Mouse (Mus musculus): ENCODE measurements around the gene Kcnb1. TPM values are rescaled to one million over a fixed set of nuclear protein-coding genes. Genes with fewer than 3 reads are reported as not detected.
A peak's percentile ranks its signal among the peaks of the same experiment; 100 is the strongest.

Gene Kcnb1
- polyA plus RNA-seq, 1 experiment, result 1.4 TPM

- Histone ChIP-seq H3K27ac (ENCODE audit: insufficient read depth, low read length) (no peak overlapping the region), H3K27me3 (ENCODE audit: control insufficient read depth, insufficient read depth, low read length, poor library complexity, severe bottlenecking) (no peaks in the 10 kb centered on the region), H3K36me3 (ENCODE audit: control insufficient read depth, insufficient read depth, low read length, poor library complexity, severe bottlenecking) (no peaks in the 10 kb centered on the region), H3K9me3 (replicated peaks; ENCODE audit: control insufficient read depth, insufficient read depth, low read length, poor library complexity, severe bottlenecking) (no peaks in the 10 kb centered on the region), H3K4me1 (ENCODE audit: control insufficient read depth, insufficient read depth, low read length) (peaks cover 11% of the 10 kb centered on the region), H3K9ac (ENCODE audit: low read depth, poor library complexity, severe bottlenecking) (no peak overlapping the region), H3K4me3 (ENCODE audit: low read depth, low read length) (no peak overlapping the region)
- TF ChIP-seq CTCF (IDR thresholded peaks at IDR 0.05; ENCODE audit: low read depth, low read length) (no peak), POLR2A (IDR thresholded peaks at IDR 0.05; ENCODE audit: insufficient read depth, low read length) (no peak), EP300 (IDR thresholded peaks at IDR 0.05; ENCODE audit: insufficient read depth, low read depth, low read length) (no peak)
These were observed 62.6 kb downstream of the Kcnb1 start for GRCm38 (mm10) chr2:167127404-167127803.

- Histone ChIP-seq H3K36me3 (ENCODE audit: control insufficient read depth, insufficient read depth, low read length, poor library complexity, severe bottlenecking) (no peaks in the 10 kb centered on the region), H3K27ac (ENCODE audit: insufficient read depth, low read length) (peak overlapping the region; percentile 51), H3K9ac (ENCODE audit: low read depth, poor library complexity, severe bottlenecking) (no peak overlapping the region), H3K4me3 (ENCODE audit: low read depth, low read length) (no peak overlapping the region), H3K9me3 (replicated peaks; ENCODE audit: control insufficient read depth, insufficient read depth, low read length, poor library complexity, severe bottlenecking) (no peaks in the 10 kb centered on the region), H3K4me1 (ENCODE audit: control insufficient read depth, insufficient read depth, low read length) (peaks cover 19% of the 10 kb centered on the region), H3K27me3 (ENCODE audit: control insufficient read depth, insufficient read depth, low read length, poor library complexity, severe bottlenecking) (no peaks in the 10 kb centered on the region)
- TF ChIP-seq CTCF (IDR thresholded peaks at IDR 0.05; ENCODE audit: low read depth, low read length), result no peak
- no peak for TF ChIP-seq EP300 (IDR thresholded peaks at IDR 0.05; ENCODE audit: insufficient read depth, low read depth, low read length)
- TF ChIP-seq POLR2A (IDR thresholded peaks at IDR 0.05; ENCODE audit: insufficient read depth, low read length), result no peak
These were observed 64.2 kb downstream of the Kcnb1 start for GRCm38 (mm10) chr2:167125781-167126180.

GRCm38 (mm10) chr2:167123936-167124335 is 66.0 kb downstream of the Kcnb1 start:
- H3K27me3 ChIP-seq (ENCODE audit: control insufficient read depth, insufficient read depth, low read length, poor library complexity, severe bottlenecking), result no peaks in the 10 kb centered on the region
- H3K36me3 ChIP-seq (ENCODE audit: control insufficient read depth, insufficient read depth, low read length, poor library complexity, severe bottlenecking), result no peaks in the 10 kb centered on the region
- H3K4me3 ChIP-seq (ENCODE audit: low read depth, low read length), result no peak overlapping the region
- peaks cover 22% of the 10 kb centered on the region for H3K4me1 ChIP-seq (ENCODE audit: control insufficient read depth, insufficient read depth, low read length)
- H3K9me3 ChIP-seq (replicated peaks; ENCODE audit: control insufficient read depth, insufficient read depth, low read length, poor library complexity, severe bottlenecking), result no peaks in the 10 kb centered on the region
- no peak overlapping the region for H3K27ac ChIP-seq (ENCODE audit: insufficient read depth, low read length)
- TF ChIP-seq POLR2A (IDR thresholded peaks at IDR 0.05; ENCODE audit: insufficient read depth, low read length) (no peak), CTCF (IDR thresholded peaks at IDR 0.05; ENCODE audit: low read depth, low read length) (no peak), EP300 (IDR thresholded peaks at IDR 0.05; ENCODE audit: insufficient read depth, low read depth, low read length) (no peak)
- no peak overlapping the region for H3K9ac ChIP-seq (ENCODE audit: low read depth, poor library complexity, severe bottlenecking)

- TF ChIP-seq CTCF (IDR thresholded peaks at IDR 0.05; ENCODE audit: low read depth, low read length) (no peak), EP300 (IDR thresholded peaks at IDR 0.05; ENCODE audit: insufficient read depth, low read depth, low read length) (no peak), POLR2A (IDR thresholded peaks at IDR 0.05; ENCODE audit: insufficient read depth, low read length) (no peak)
- no peaks in the 10 kb centered on the region for H3K36me3 ChIP-seq (ENCODE audit: control insufficient read depth, insufficient read depth, low read length, poor library complexity, severe bottlenecking)
- peaks cover 27% of the 10 kb centered on the region for H3K4me1 ChIP-seq (ENCODE audit: control insufficient read depth, insufficient read depth, low read length)
- no peak overlapping the region for H3K27ac ChIP-seq (ENCODE audit: insufficient read depth, low read length)
- no peak overlapping the region for H3K4me3 ChIP-seq (ENCODE audit: low read depth, low read length)
- H3K9ac ChIP-seq (ENCODE audit: low read depth, poor library complexity, severe bottlenecking), result no peak overlapping the region
- no peaks in the 10 kb centered on the region for H3K27me3 ChIP-seq (ENCODE audit: control insufficient read depth, insufficient read depth, low read length, poor library complexity, severe bottlenecking)
- no peaks in the 10 kb centered on the region for H3K9me3 ChIP-seq (replicated peaks; ENCODE audit: control insufficient read depth, insufficient read depth, low read length, poor library complexity, severe bottlenecking)
These were observed 67.2 kb downstream of the Kcnb1 start for GRCm38 (mm10) chr2:167122737-167123136.

GRCm38 (mm10) chr2:167121996-167122395 is 68.0 kb downstream of the Kcnb1 start:
- Histone ChIP-seq H3K27ac (ENCODE audit: insufficient read depth, low read length) (no peak overlapping the region), H3K9ac (ENCODE audit: low read depth, poor library complexity, severe bottlenecking) (no peak overlapping the region), H3K4me3 (ENCODE audit: low read depth, low read length) (no peak overlapping the region), H3K27me3 (ENCODE audit: control insufficient read depth, insufficient read depth, low read length, poor library complexity, severe bottlenecking) (no peaks in the 10 kb centered on the region), H3K4me1 (ENCODE audit: control insufficient read depth, insufficient read depth, low read length) (peaks cover 27% of the 10 kb centered on the region), H3K36me3 (ENCODE audit: control insufficient read depth, insufficient read depth, low read length, poor library complexity, severe bottlenecking) (no peaks in the 10 kb centered on the region), H3K9me3 (replicated peaks; ENCODE audit: control insufficient read depth, insufficient read depth, low read length, poor library complexity, severe bottlenecking) (no peaks in the 10 kb centered on the region)
- 0 out of 2 replicates have a peak, but pooled peaks have one; percentile 11 for TF ChIP-seq EP300 (IDR thresholded peaks at IDR 0.05; ENCODE audit: insufficient read depth, low read depth, low read length)
- no peak for TF ChIP-seq POLR2A (IDR thresholded peaks at IDR 0.05; ENCODE audit: insufficient read depth, low read length)
- TF ChIP-seq CTCF (IDR thresholded peaks at IDR 0.05; ENCODE audit: low read depth, low read length), result no peak

GRCm38 (mm10) chr2:167121228-167121627 is 68.7 kb downstream of the Kcnb1 start:
- no peaks in the 10 kb centered on the region for H3K27me3 ChIP-seq (ENCODE audit: control insufficient read depth, insufficient read depth, low read length, poor library complexity, severe bottlenecking)
- peaks cover 26% of the 10 kb centered on the region for H3K4me1 ChIP-seq (ENCODE audit: control insufficient read depth, insufficient read depth, low read length)
- H3K9ac ChIP-seq (ENCODE audit: low read depth, poor library complexity, severe bottlenecking), result no peak overlapping the region
- H3K4me3 ChIP-seq (ENCODE audit: low read depth, low read length), result no peak overlapping the region
- H3K27ac ChIP-seq (ENCODE audit: insufficient read depth, low read length), result no peak overlapping the region
- TF ChIP-seq POLR2A (IDR thresholded peaks at IDR 0.05; ENCODE audit: insufficient read depth, low read length) (no peak), EP300 (IDR thresholded peaks at IDR 0.05; ENCODE audit: insufficient read depth, low read depth, low read length) (peak; percentile 84)
- no peaks in the 10 kb centered on the region for H3K9me3 ChIP-seq (replicated peaks; ENCODE audit: control insufficient read depth, insufficient read depth, low read length, poor library complexity, severe bottlenecking)
- no peaks in the 10 kb centered on the region for H3K36me3 ChIP-seq (ENCODE audit: control insufficient read depth, insufficient read depth, low read length, poor library complexity, severe bottlenecking)

All from ES-Bruce4 (cell line).